Mouse (Mus musculus) adrenal gland, adult 2 months (tissue): ENCODE data around the gene Rftn2. TPM values are rescaled to one million over a fixed set of nuclear protein-coding genes. Genes with fewer than 3 reads are reported as not detected.

Source experiments
- DNase-seq: peaks from one replicate; pipeline ENCODE4 v3.0.0; 2021
- polyA plus RNA-seq: library from polyadenylated mRNA; depleted of rRNA; stranded (reverse); fragments of >200 nt; gene quantifications from 2 replicates; pipeline ENCODE4 v1.2.3, GENCODE M21; 2012
- total RNA-seq, 2 experiments: library from RNA; stranded (reverse); gene quantifications; 2 replicates each; pipeline ENCODE4 v1.2.3; 2021

The Rftn2 gene
- total and polyA plus RNA-seq, 3 experiments = 2.1 to 27.1 (median 13.5) TPM

GRCm38 (mm10) chr1:55171361-55172325 lies 54.9 kb downstream of the Rftn2 start:
- no peak for DNase-seq

GRCm38 (mm10) chr1:55168591-55168990 lies 58.0 kb downstream of the Rftn2 start:
- DNase-seq = peak; percentile 45

- no peak for DNase-seq
Observed at GRCm38 (mm10) chr1:55167560-55167959, 59.0 kb downstream of the Rftn2 start.

GRCm38 (mm10) chr1:55164005-55164404 lies 62.6 kb downstream of the Rftn2 start:
- peak; percentile 80 for DNase-seq

GRCm38 (mm10) chr1:55162781-55163180 lies 63.8 kb downstream of the Rftn2 start:
- no peak for DNase-seq

- DNase-seq = peak; percentile 75
Observed at GRCm38 (mm10) chr1:55161895-55162294, 64.7 kb downstream of the Rftn2 start.

- peak; percentile 89 for DNase-seq
Observed at GRCm38 (mm10) chr1:55160831-55161638, 65.5 kb downstream of the Rftn2 start.

GRCm38 (mm10) chr1:55160218-55160617 lies 66.4 kb downstream of the Rftn2 start:
- peak; percentile 35 for DNase-seq

GRCm38 (mm10) chr1:55158821-55159220 lies 67.8 kb downstream of the Rftn2 start:
- no peak for DNase-seq

- DNase-seq = no peak
Observed at GRCm38 (mm10) chr1:55158211-55158610, 68.4 kb downstream of the Rftn2 start.

GRCm38 (mm10) chr1:55157329-55157728 lies 69.3 kb downstream of the Rftn2 start:
- DNase-seq = no peak

GRCm38 (mm10) chr1:55145556-55145955 lies 81.0 kb downstream of the Rftn2 start:
- DNase-seq = no peak

- DNase-seq = peak; percentile 14
Observed at GRCm38 (mm10) chr1:55144338-55144737, 82.2 kb downstream of the Rftn2 start.

GRCm38 (mm10) chr1:55135846-55136245 lies 90.7 kb downstream of the Rftn2 start:
- DNase-seq = no peak

GRCm38 (mm10) chr1:55134301-55134700 lies 92.3 kb downstream of the Rftn2 start:
- no peak for DNase-seq

- peak; percentile 53 for DNase-seq
Observed at GRCm38 (mm10) chr1:55133173-55133572, 93.4 kb downstream of the Rftn2 start.

GRCm38 (mm10) chr1:55132308-55132707 lies 94.3 kb downstream of the Rftn2 start:
- DNase-seq = no peak

GRCm38 (mm10) chr1:55131424-55132014 lies 95.1 kb downstream of the Rftn2 start:
- DNase-seq = no peak

- peak; percentile 97 for DNase-seq
Observed at GRCm38 (mm10) chr1:55130943-55131401, 95.6 kb downstream of the Rftn2 start, which contains the start of gene Mob4. Mob4 (plus strand) TSS chr1:55131231.

GRCm38 (mm10) chr1:55130190-55130916 lies 96.2 kb downstream of the Rftn2 start:
- DNase-seq = no peak

GRCm38 (mm10) chr1:55129716-55130115 lies 96.9 kb downstream of the Rftn2 start:
- DNase-seq = peak; percentile 48
